In genomic region chr5:147928668-147929497, GRCm38 (mm10) we compare ENCODE assay signal across 15 mouse cellular contexts. TPM values are rescaled to one million over a fixed set of nuclear protein-coding genes. Genes with fewer than 3 reads are reported as not detected.
A peak's percentile ranks its signal among the peaks of the same experiment; 100 is the strongest.
DNase-seq lines count a peak whose midpoint lies in the region; ATAC-seq and TF ChIP-seq lines count a peak whose summit lies in the region.
"Had no signal": no experiment of that assay in that cellular context is flagged by ENCODE, and none has a peak within 500 bp of the region (broad histone marks: within the 10 kb centered on the region; RNA-seq: fewer than 3 reads in every experiment).

No protein-coding gene starts in this region.

- TF ChIP-seq CTCF in liver, embryonic 14.5 days (IDR thresholded peaks at IDR 0.05; ENCODE audit: low read depth), result peak; percentile 61
- TF ChIP-seq CTCF in E14TG2a.4 (conservative IDR thresholded peaks at IDR 0.05; ENCODE audit: low read length), result peak; percentile 78
- peak; percentile 36 to 57 (median 53) for TF ChIP-seq CTCF in MEL (IDR thresholded peaks at IDR 0.05 in 2 of 3, conservative IDR thresholded peaks at IDR 0.05 in 1 of 3; ENCODE audit: control insufficient read depth in 1 of 3, insufficient read depth in 1 of 3, low read depth in 2 of 3, low read length in 3 of 3, poor library complexity in 1 of 3, severe bottlenecking in 1 of 3)

- no peak for DNase-seq in liver, embryonic 14.5 days (ENCODE audit: low read depth in 3 of 3, low spot score in 3 of 3)
- DNase-seq in liver, embryonic 11.5 days (ENCODE audit: low spot score), result no peak
- DNase-seq in MEL (ENCODE audit: low read depth, low spot score), result peak; percentile 27
- DNase-seq in large intestine, adult 2 months (ENCODE audit: low read depth, low spot score), result peak; percentile 54
- no peak for DNase-seq in frontal cortex, postnatal 14 days (ENCODE audit: low spot score in 2 of 2)
- no peak for DNase-seq in cerebellum, adult 9-10 months
- DNase-seq: adrenal gland, postnatal 25 days; cerebellum, adult 18-20 months; embryo, embryonic 11 days; spleen, adult 18-20 months had no signal

- 64% methylated on average over 7 of the region's 7 CpGs for WGBS in liver, embryonic 14.5 days (ENCODE audit: insufficient replicate concordance)
- WGBS in liver, embryonic 11.5 days, result 71% methylated on average over 7 of the region's 7 CpGs
- WGBS in large intestine, adult 2 months, result 63% methylated on average over 7 of the region's 7 CpGs

- H3K9me3 ChIP-seq in liver, embryonic 14.5 days (ENCODE audit: control insufficient read depth, low read length), result no peaks in the 10 kb centered on the region
- no peaks in the 10 kb centered on the region for H3K9me3 ChIP-seq in liver, embryonic 11.5 days (ENCODE audit: control insufficient read depth, low read length)
- H3K9me3 ChIP-seq in E14TG2a.4 (ENCODE audit: low read length) (no peaks in the 10 kb centered on the region), MEL (replicated peaks; ENCODE audit: insufficient read depth, low read length) (no peaks in the 10 kb centered on the region)
- H3K9me3 ChIP-seq: kidney, embryonic 15.5 days; limb, embryonic 12.5 days; midbrain, embryonic 12.5 days; neural tube, embryonic 12.5 days had no signal

- H3K36me3 ChIP-seq in liver, embryonic 14.5 days (replicated peaks; ENCODE audit: control insufficient read depth, insufficient read depth, low read depth), result no peaks in the 10 kb centered on the region
- no peaks in the 10 kb centered on the region for H3K36me3 ChIP-seq in liver, embryonic 11.5 days (ENCODE audit: control insufficient read depth, insufficient read depth, low read length)
- H3K36me3 ChIP-seq in E14TG2a.4 (ENCODE audit: insufficient read depth, low read length), result no peaks in the 10 kb centered on the region
- H3K36me3 ChIP-seq in MEL (ENCODE audit: control insufficient read depth in 1 of 2, insufficient read depth in 2 of 2, low read length in 2 of 2), result no peaks in the 10 kb centered on the region
- H3K36me3 ChIP-seq: kidney, embryonic 15.5 days; limb, embryonic 12.5 days; midbrain, embryonic 12.5 days; neural tube, embryonic 12.5 days had no signal

- TF ChIP-seq POLR2A in MEL (IDR thresholded peaks at IDR 0.05; ENCODE audit: control insufficient read depth in 1 of 2, insufficient read depth in 1 of 2, low read depth in 1 of 2, low read length in 2 of 2, poor library complexity in 1 of 2), result no peak

- H3K4me2 ChIP-seq in liver, embryonic 14.5 days (ENCODE audit: low read depth), result no peak overlapping the region
- H3K4me2 ChIP-seq in liver, embryonic 11.5 days, result no peak overlapping the region
- H3K4me2 ChIP-seq: kidney, embryonic 15.5 days; limb, embryonic 12.5 days; midbrain, embryonic 12.5 days; neural tube, embryonic 12.5 days had no signal

- no peaks in the 10 kb centered on the region for H3K27me3 ChIP-seq in liver, embryonic 14.5 days (ENCODE audit: control insufficient read depth, insufficient read depth, low read length)
- no peaks in the 10 kb centered on the region for H3K27me3 ChIP-seq in liver, embryonic 11.5 days (replicated peaks; ENCODE audit: control insufficient read depth, insufficient read depth, low read length)
- H3K27me3 ChIP-seq in E14TG2a.4 (ENCODE audit: insufficient read depth, low read length), result no peaks in the 10 kb centered on the region
- H3K27me3 ChIP-seq in MEL (ENCODE audit: control insufficient read depth in 1 of 2, insufficient read depth in 2 of 2, low read length in 2 of 2), result no peaks in the 10 kb centered on the region
- H3K27me3 ChIP-seq: kidney, embryonic 15.5 days; limb, embryonic 12.5 days; midbrain, embryonic 12.5 days; neural tube, embryonic 12.5 days had no signal

- TF ChIP-seq RAD21 in MEL (IDR thresholded peaks at IDR 0.05; ENCODE audit: low read depth, low read length), result peak; percentile 34

- no peak overlapping the region for H3K27ac ChIP-seq in liver, embryonic 14.5 days
- no peak overlapping the region for H3K27ac ChIP-seq in liver, embryonic 11.5 days (ENCODE audit: low read depth, low read length)
- H3K27ac ChIP-seq in MEL (ENCODE audit: control insufficient read depth, low read depth, low read length), result no peak overlapping the region
- H3K27ac ChIP-seq: kidney, embryonic 15.5 days; limb, embryonic 12.5 days; midbrain, embryonic 12.5 days; neural tube, embryonic 12.5 days had no signal

- TF ChIP-seq EP300 in liver, embryonic 14.5 days (IDR thresholded peaks at IDR 0.05; ENCODE audit: low read depth), result no peak
- no peak for TF ChIP-seq EP300 in MEL (IDR thresholded peaks at IDR 0.05; ENCODE audit: low read depth in 1 of 2, low read length in 2 of 2)

- no peak for ATAC-seq in liver, embryonic 14.5 days (ENCODE audit: insufficient read depth)
- no peak for ATAC-seq in liver, embryonic 11.5 days (replicated peaks; ENCODE audit: low FRiP score)

- no peaks in the 10 kb centered on the region for H3K79me2 ChIP-seq in MEL (ENCODE audit: control insufficient read depth, insufficient read depth, low read length, poor library complexity)

- H3K9ac ChIP-seq in liver, embryonic 14.5 days (replicated peaks), result no peak overlapping the region
- no peak overlapping the region for H3K9ac ChIP-seq in liver, embryonic 11.5 days (ENCODE audit: low read depth, low read length)
- no peak overlapping the region for H3K9ac ChIP-seq in MEL (ENCODE audit: control insufficient read depth, low read depth, low read length, poor library complexity, severe bottlenecking)
- H3K9ac ChIP-seq: kidney, embryonic 15.5 days; limb, embryonic 12.5 days; midbrain, embryonic 12.5 days; neural tube, embryonic 12.5 days had no signal

- H3K4me1 ChIP-seq in liver, embryonic 14.5 days (replicated peaks; ENCODE audit: control insufficient read depth in 2 of 2, insufficient read depth in 2 of 2, low read length in 1 of 2), result no peaks in the 10 kb centered on the region
- H3K4me1 ChIP-seq in liver, embryonic 11.5 days (replicated peaks; ENCODE audit: control insufficient read depth, insufficient read depth, low read length), result no peaks in the 10 kb centered on the region
- H3K4me1 ChIP-seq in E14TG2a.4 (replicated peaks; ENCODE audit: low read depth, low read length) (peaks cover 14% of the 10 kb centered on the region), MEL (ENCODE audit: control insufficient read depth in 1 of 2, insufficient read depth in 2 of 2, low read length in 2 of 2) (no peaks in the 10 kb centered on the region)
- H3K4me1 ChIP-seq: kidney, embryonic 15.5 days; limb, embryonic 12.5 days; midbrain, embryonic 12.5 days; neural tube, embryonic 12.5 days had no signal

- no peak overlapping the region for H3K4me3 ChIP-seq in liver, embryonic 14.5 days (ENCODE audit: insufficient read depth in 1 of 2, low read depth in 2 of 2, low read length in 2 of 2)
- H3K4me3 ChIP-seq in liver, embryonic 11.5 days (ENCODE audit: low read depth, low read length), result no peak overlapping the region
- H3K4me3 ChIP-seq in E14TG2a.4 (replicated peaks; ENCODE audit: low read length) (no peak overlapping the region), MEL (ENCODE audit: control insufficient read depth in 1 of 2, insufficient read depth in 1 of 2, low read depth in 2 of 2, low read length in 2 of 2) (no peak overlapping the region)
- H3K4me3 ChIP-seq: kidney, embryonic 15.5 days; limb, embryonic 12.5 days; midbrain, embryonic 12.5 days; neural tube, embryonic 12.5 days had no signal

TF ChIP-seq in MEL, 35 proteins besides CTCF, POLR2A, EP300 and RAD21:
- TF ChIP-seq ZC3H11A (IDR thresholded peaks at IDR 0.05; ENCODE audit: low read depth, low read length) (peak; percentile 27; the same call in 1 of the 2 replicates), MAX (IDR thresholded peaks at IDR 0.05; ENCODE audit: low read length) (no peak), UBTF (IDR thresholded peaks at IDR 0.05; ENCODE audit: borderline replicate concordance, insufficient read depth, low read depth, low read length) (no peak), SMC3 (IDR thresholded peaks at IDR 0.05; ENCODE audit: low read depth, low read length) (peak; percentile 42)

RNA-seq across cellular contexts. Expression of gene Mtus2, which starts 28.2 kb away (rescaled TPM):
- polyA plus RNA-seq in liver, embryonic 14.5 days (2012; rRNA removed), result 0.15 and 0.48 TPM in 2 replicates
- polyA plus RNA-seq in liver, embryonic 14.5 days (2014; fragmentation: Nextera tagmentation; extraction: Ambion mirVana), result 0.80 and 1.2 TPM in 2 replicates
- polyA plus RNA-seq in liver, embryonic 11.5 days (2014; fragmentation: Nextera tagmentation; extraction: Ambion mirVana), result 3.2 and 3.9 TPM in 2 replicates
- total RNA-seq in MEL (2012; rRNA removed), result 0.07 and 0.08 TPM in 2 replicates
- not detected for polyA plus RNA-seq in MEL (2012; ENCODE audit: insufficient read depth in 1 of 2, insufficient read length in 2 of 2, low read depth in 1 of 2, low replicate concordance in 2 of 2, missing spikeins in 1 of 2)
- 2.2 and 3.2 TPM in 2 replicates for polyA plus RNA-seq in large intestine, adult 2 months (2012; rRNA removed)

RNA-seq across cellular contexts. Expression of gene Slc46a3, which starts 34.3 kb away (rescaled TPM):
- 17.6 and 20.6 TPM in 2 replicates for polyA plus RNA-seq in liver, embryonic 14.5 days (2012; rRNA removed)
- 16.1 and 16.7 TPM in 2 replicates for polyA plus RNA-seq in liver, embryonic 14.5 days (2014; fragmentation: Nextera tagmentation; extraction: Ambion mirVana)
- 13.9 and 14.1 TPM in 2 replicates for polyA plus RNA-seq in liver, embryonic 11.5 days (2014; fragmentation: Nextera tagmentation; extraction: Ambion mirVana)
- 2.5 and 3.0 TPM in 2 replicates for total RNA-seq in MEL (2012; rRNA removed)
- polyA plus RNA-seq in MEL (2012; ENCODE audit: insufficient read depth in 1 of 2, insufficient read length in 2 of 2, low read depth in 1 of 2, low replicate concordance in 2 of 2, missing spikeins in 1 of 2), result 1 to 10 TPM in 1 of 2 experiments, not detected in 1; 7.7 TPM
- 134 and 136 TPM in 2 replicates for polyA plus RNA-seq in large intestine, adult 2 months (2012; rRNA removed)

Comparison
In these comparisons a context has a peak if more than half of its experiments do, and no peak if none do; other contexts are left out.
1. DNase-seq: peak in MEL (single experiment) and large intestine, adult 2 months (single experiment); none in liver, embryonic 14.5 days (0 of 3), liver, embryonic 11.5 days (single experiment), frontal cortex, postnatal 14 days (0 of 2) and cerebellum, adult 9-10 months (single experiment).
2. Peak in every context shown above with its lines, with median percentiles within 50 percentile points of each other: CTCF ChIP-seq.